Mouse (Mus musculus) CH12.LX (cell line): ENCODE measurements around the gene Pld5. TPM values are rescaled to one million over a fixed set of nuclear protein-coding genes. Genes with fewer than 3 reads are reported as not detected.

Experiments used
- DNase-seq: peaks from one replicate; pipeline ENCODE4 v3.0.0-alpha.2; 2013; ENCODE audit errors: extremely low read depth
- H3K27ac ChIP-seq: 2 replicates; pipeline ENCODE4 v1.5.1; 2012; ENCODE audit warnings: low read depth, mild to moderate bottlenecking, control low read depth, moderate library complexity; ENCODE audit not compliant: insufficient read depth
- H3K27me3 ChIP-seq: replicated peaks from 2 replicates; pipeline ENCODE3; 2012; ENCODE audit warnings: inconsistent platforms
- H3K36me3 ChIP-seq, 2 experiments: replicated peaks in 1 of 2; 2 replicates each; pipeline versions ENCODE3 to v1.6.1; 2012; ENCODE audit warnings: inconsistent platforms in 1 of 2, low read length in 1 of 2, mild to moderate bottlenecking in 1 of 2, mixed read lengths in 1 of 2, moderate library complexity in 1 of 2; ENCODE audit not compliant: control insufficient read depth in 1 of 2, insufficient read depth in 1 of 2
- H3K4me1 ChIP-seq, 2 experiments: 2 replicates each; pipeline ENCODE4 v1.6.1; 2012; ENCODE audit warnings: inconsistent platforms in 1 of 2, moderate library complexity in 1 of 2; ENCODE audit not compliant: insufficient read depth in 2 of 2, control insufficient read depth in 1 of 2
- H3K4me2 ChIP-seq: 2 replicates; pipeline ENCODE4 v1.6.1; 2012; ENCODE audit warnings: low read depth, mild to moderate bottlenecking, control low read depth; ENCODE audit not compliant: poor library complexity, insufficient read depth, severe bottlenecking
- H3K4me3 ChIP-seq, 3 experiments: fragments of 150-350 bp in 1 of 3; sonication (generic) in 1 of 3; replicated peaks in 1 of 3; 2 replicates each; pipeline versions ENCODE3 to v1.5.1; 2011 to 2012; ENCODE audit warnings: low read depth in 2 of 3, low read length in 2 of 3, mild to moderate bottlenecking in 2 of 3, moderate library complexity in 2 of 3, control low read depth in 1 of 3, improper control_type of control experiment in 1 of 3, inconsistent platforms in 1 of 3, mixed read lengths in 1 of 3; ENCODE audit not compliant: poor library complexity in 1 of 3
- H3K79me2 ChIP-seq: replicated peaks from 2 replicates; pipeline ENCODE4 v1.6.1; 2012; ENCODE audit warnings: mild to moderate bottlenecking, moderate library complexity; ENCODE audit not compliant: control insufficient read depth, poor library complexity, insufficient read depth, severe bottlenecking; ENCODE audit errors: extremely low read depth
- H3K9ac ChIP-seq: 2 replicates; pipeline ENCODE4 v1.6.1; 2012; ENCODE audit warnings: low read depth, mild to moderate bottlenecking, control low read depth, moderate library complexity; ENCODE audit not compliant: insufficient read depth
- H3K9me3 ChIP-seq: replicated peaks from 2 replicates; pipeline ENCODE3; 2012; ENCODE audit warnings: low read length, inconsistent platforms, mixed read lengths
- BHLHE40 ChIP-seq: IDR thresholded peaks from 2 replicates; pipeline ENCODE4 v1.6.1; 2011; ENCODE audit warnings: mild to moderate bottlenecking, low read depth, low read length, improper control_type of control experiment
- CHD1 ChIP-seq: IDR thresholded peaks from 2 replicates; pipeline ENCODE4 v1.6.1; 2012; ENCODE audit warnings: low read depth, low read length, improper control_type of control experiment, inconsistent platforms
- EP300 ChIP-seq: IDR thresholded peaks from 2 replicates; pipeline ENCODE4 v1.6.1; 2011; ENCODE audit warnings: low read length, improper control_type of control experiment
- ETS1 ChIP-seq: conservative IDR thresholded peaks from 2 replicates; pipeline ENCODE4 v1.6.1; 2012; ENCODE audit warnings: low read depth, mild to moderate bottlenecking, inconsistent platforms, low read length, improper control_type of control experiment, moderate library complexity
- IRF4 ChIP-seq: IDR thresholded peaks from 2 replicates; pipeline ENCODE4 v1.6.1; 2014; ENCODE audit warnings: low read depth, mild to moderate bottlenecking, inconsistent platforms, low read length, improper control_type of control experiment
- JUN ChIP-seq: IDR thresholded peaks from 2 replicates; pipeline ENCODE4 v1.6.1; 2011; ENCODE audit warnings: low read depth, mild to moderate bottlenecking, low read length, improper control_type of control experiment, moderate library complexity; ENCODE audit not compliant: insufficient read depth
- JUND ChIP-seq: conservative IDR thresholded peaks from 2 replicates; pipeline ENCODE4 v1.6.1; 2011; ENCODE audit warnings: low read depth, low read length, improper control_type of control experiment
- KAT2A ChIP-seq: IDR thresholded peaks from 2 replicates; pipeline ENCODE4 v1.6.1; 2012; ENCODE audit warnings: low read length, improper control_type of control experiment, inconsistent platforms; ENCODE audit not compliant: insufficient replicate concordance
- MAX ChIP-seq: IDR thresholded peaks from 2 replicates; pipeline ENCODE4 v1.6.1; 2011; ENCODE audit warnings: low read length, improper control_type of control experiment
- MYC ChIP-seq: IDR thresholded peaks from 2 replicates; pipeline ENCODE4 v1.6.1; 2011; ENCODE audit warnings: low read depth, mild to moderate bottlenecking, improper control_type of control experiment, low read length
- NELFE ChIP-seq: IDR thresholded peaks from 2 replicates; pipeline ENCODE4 v1.6.1; 2011; ENCODE audit warnings: low read depth, low read length, improper control_type of control experiment
- NRF1 ChIP-seq: IDR thresholded peaks from 2 replicates; pipeline ENCODE4 v1.6.1; 2014; ENCODE audit warnings: low read depth, mild to moderate bottlenecking, inconsistent platforms, low read length, improper control_type of control experiment, moderate library complexity
- POLR2AphosphoS2 ChIP-seq: IDR thresholded peaks from 2 replicates; pipeline ENCODE4 v1.6.1; 2011; ENCODE audit warnings: low read depth, low read length, improper control_type of control experiment
- SIN3A ChIP-seq: IDR thresholded peaks from 2 replicates; pipeline ENCODE4 v1.6.1; 2012; ENCODE audit warnings: low read length, improper control_type of control experiment, inconsistent platforms
- TBP ChIP-seq: conservative IDR thresholded peaks from 2 replicates; pipeline ENCODE4 v1.6.1; 2011; ENCODE audit warnings: low read depth, low read length, improper control_type of control experiment
- TCF12 ChIP-seq: IDR thresholded peaks from 2 replicates; pipeline ENCODE4 v1.6.1; 2014; ENCODE audit warnings: low read depth, mild to moderate bottlenecking, inconsistent platforms, low read length, improper control_type of control experiment
- USF1 ChIP-seq: IDR thresholded peaks from 2 replicates; pipeline ENCODE4 v1.6.1; 2014; ENCODE audit warnings: low read depth, mild to moderate bottlenecking, inconsistent platforms, low read length, improper control_type of control experiment
- ZKSCAN1 ChIP-seq: IDR thresholded peaks from 2 replicates; pipeline ENCODE4 v1.6.1; 2012; ENCODE audit warnings: low read depth, inconsistent platforms, low read length, improper control_type of control experiment, borderline replicate concordance
- ZMIZ1 ChIP-seq: IDR thresholded peaks from 2 replicates; pipeline ENCODE4 v1.6.1; 2012; ENCODE audit warnings: low read depth, mild to moderate bottlenecking, inconsistent platforms, low read length, improper control_type of control experiment
- dilution Hi-C: fragments of 300-500 bp; cut with MboI; formaldehyde crosslinking; loops from 2 replicates; pipeline ENCODE4 v1.14.3; 2020; ENCODE audit warnings: low sequenced_read_pairs; ENCODE audit not compliant: extremely low pct_unique_long_range_greater_than_20kb, extremely low pct_ligation_motif_present
- in situ Hi-C: fragments of 300-500 bp; cut with MboI; formaldehyde crosslinking; loops from 3 replicates; pipeline ENCODE4 v1.14.3; 2019; ENCODE audit warnings: low sequenced_read_pairs, low pct_ligation_motif_present, low pct_unique_long_range_greater_than_20kb, mixed read lengths
- polyA plus RNA-seq: library from polyadenylated mRNA; unstranded; fragments of >175 nt; gene quantifications from 2 replicates; pipeline ENCODE4 v1.2.1, GENCODE M21; 2012; ENCODE audit warnings: low read depth; ENCODE audit not compliant: insufficient read length
- total RNA-seq, 2 experiments: library from RNA; depleted of rRNA; stranded (reverse); fragments of 300-350 nt in 1 of 2; fragments of >200 nt in 1 of 2; gene quantifications; 2 replicates each; pipeline ENCODE4 v1.2.3; 2012 to 2014

Pld5 gene
- total and polyA plus RNA-seq, 3 experiments = not detected

- H3K79me2 ChIP-seq = no peaks in the 10 kb centered on the region
- dilution Hi-C loops (no loop called here), in situ Hi-C loops (no loop called here)
- no peaks in the 10 kb centered on the region for H3K4me1 ChIP-seq
- no peak overlapping the region for H3K4me2 ChIP-seq
- DNase-seq = no peak
- H3K4me3 ChIP-seq = no peak overlapping the region
- no peak overlapping the region for H3K9ac ChIP-seq
- H3K36me3 ChIP-seq = no peaks in the 10 kb centered on the region
- TF ChIP-seq NRF1 (no peak), TCF12 (no peak), EP300 (no peak), JUND (no peak)
- no peaks in the 10 kb centered on the region for H3K9me3 ChIP-seq
- no peak overlapping the region for H3K27ac ChIP-seq
- no peaks in the 10 kb centered on the region for H3K27me3 ChIP-seq
Observed at GRCm38 (mm10) chr1:176053653-176054052, 221.5 kb downstream of the Pld5 start.

- Histone ChIP-seq H3K27me3 (no peaks in the 10 kb centered on the region), H3K4me1 (peaks cover 0 to 10% of the 10 kb centered on the region in 2 experiments; a peak in 1 of 4 replicates), H3K36me3 (no peaks in the 10 kb centered on the region), H3K4me2 (no peak overlapping the region), H3K9ac (no peak overlapping the region), H3K79me2 (no peaks in the 10 kb centered on the region), H3K9me3 (no peaks in the 10 kb centered on the region), H3K4me3 (no peak overlapping the region), H3K27ac (no peak overlapping the region)
- in situ Hi-C loops = no loop called here
- no peak for DNase-seq
- no peak for TF ChIP-seq JUN
- TF ChIP-seq BHLHE40 = no peak
- TF ChIP-seq IRF4 = no peak
- TF ChIP-seq ZKSCAN1 = no peak
- TF ChIP-seq CHD1 = no peak
- TF ChIP-seq JUND = no peak
- dilution Hi-C loops = no loop called here
Observed at GRCm38 (mm10) chr1:176046995-176047394, 228.1 kb downstream of the Pld5 start.

- Histone ChIP-seq H3K9me3 (no peaks in the 10 kb centered on the region), H3K4me2 (no peak overlapping the region), H3K79me2 (no peaks in the 10 kb centered on the region), H3K4me3 (no peak overlapping the region), H3K27ac (no peak overlapping the region), H3K36me3 (no peaks in the 10 kb centered on the region), H3K4me1 (peaks cover 0 to 10% of the 10 kb centered on the region in 2 experiments; a peak in 1 of 4 replicates), H3K9ac (no peak overlapping the region), H3K27me3 (no peaks in the 10 kb centered on the region)
- dilution Hi-C loops = no loop called here
- DNase-seq = no peak
- TF ChIP-seq MYC (no peak), ETS1 (no peak), SIN3A (no peak), POLR2AphosphoS2 (no peak), KAT2A (no peak), NELFE (no peak), USF1 (no peak), ZMIZ1 (no peak), TBP (no peak), MAX (no peak)
- in situ Hi-C loops = no loop called here
Observed at GRCm38 (mm10) chr1:176046375-176046774, 228.7 kb downstream of the Pld5 start.
